ENCODE assay signal across 31 mouse cellular contexts in genomic region chr16:50311588-50311987, GRCm38 (mm10).
DNase-seq lines count a peak whose midpoint lies in the region; ATAC-seq and TF ChIP-seq lines count a peak whose summit lies in the region.
"Had no signal": no experiment of that assay in that cellular context is flagged by ENCODE, and none has a peak within 500 bp of the region (broad histone marks: within the 10 kb centered on the region; RNA-seq: fewer than 3 reads in every experiment).

No protein-coding gene starts in this region.

- ATAC-seq in midbrain, embryonic 11.5 days (ENCODE audit: low FRiP score) = no peak
- ATAC-seq in forebrain, embryonic 13.5 days = no peak
- no peak for ATAC-seq in CD4-positive, CD25-positive, alpha-beta regulatory T cell, adult 4 months
- ATAC-seq: forebrain, embryonic 14.5 days; forebrain, postnatal 0 days; hindbrain, embryonic 16.5 days; intestine, embryonic 15.5 days had no signal

- H3K9me3 ChIP-seq in midbrain, embryonic 11.5 days (ENCODE audit: control insufficient read depth, low read length) = no peaks in the 10 kb centered on the region
- H3K9me3 ChIP-seq in heart, embryonic 10.5 days = no peaks in the 10 kb centered on the region
- no peaks in the 10 kb centered on the region for H3K9me3 ChIP-seq in forebrain, embryonic 13.5 days (replicated peaks)
- H3K9me3 ChIP-seq: embryonic facial prominence, embryonic 10.5 days; embryonic facial prominence, embryonic 13.5 days; forebrain, embryonic 10.5 days; heart, embryonic 12.5 days; heart, embryonic 15.5 days; hindbrain, embryonic 10.5 days; hindbrain, embryonic 13.5 days; intestine, embryonic 15.5 days had no signal

- TF ChIP-seq POLR2A in kidney, adult 2 months (IDR thresholded peaks at IDR 0.05; ENCODE audit: low read depth, low read length) = no peak

- no peaks in the 10 kb centered on the region for H3K36me3 ChIP-seq in kidney, adult 2 months (ENCODE audit: control insufficient read depth, insufficient read depth, low read length)
- no peaks in the 10 kb centered on the region for H3K36me3 ChIP-seq in midbrain, embryonic 11.5 days (ENCODE audit: control insufficient read depth, insufficient read depth, low read length)
- no peaks in the 10 kb centered on the region for H3K36me3 ChIP-seq in heart, embryonic 10.5 days
- H3K36me3 ChIP-seq in forebrain, embryonic 13.5 days (ENCODE audit: poor library complexity, severe bottlenecking) = no peaks in the 10 kb centered on the region
- H3K36me3 ChIP-seq: embryonic facial prominence, embryonic 10.5 days; embryonic facial prominence, embryonic 13.5 days; forebrain, embryonic 10.5 days; heart, embryonic 12.5 days; heart, embryonic 15.5 days; hindbrain, embryonic 10.5 days; hindbrain, embryonic 13.5 days; intestine, embryonic 15.5 days had no signal

- 67% methylated on average over 4 of the region's 4 CpGs for WGBS in kidney, adult 2 months
- 87% methylated on average over 4 of the region's 4 CpGs for WGBS in midbrain, embryonic 11.5 days
- 83% methylated on average over 4 of the region's 4 CpGs for WGBS in heart, embryonic 10.5 days
- 97% methylated on average over 4 of the region's 4 CpGs for WGBS in forebrain, embryonic 13.5 days

- no peak for TF ChIP-seq CTCF in kidney, adult 2 months (conservative IDR thresholded peaks at IDR 0.05; ENCODE audit: insufficient read depth, insufficient read length, low read depth, low read length)

- no peak overlapping the region for H3K4me2 ChIP-seq in midbrain, embryonic 11.5 days
- no peak overlapping the region for H3K4me2 ChIP-seq in forebrain, embryonic 13.5 days
- H3K4me2 ChIP-seq: embryonic facial prominence, embryonic 13.5 days; heart, embryonic 12.5 days; heart, embryonic 15.5 days; hindbrain, embryonic 13.5 days; intestine, embryonic 15.5 days had no signal

- H3K4me1 ChIP-seq in kidney, adult 2 months (ENCODE audit: control insufficient read depth, insufficient read depth, low read length) = peaks cover 23% of the 10 kb centered on the region
- no peaks in the 10 kb centered on the region for H3K4me1 ChIP-seq in midbrain, embryonic 11.5 days (ENCODE audit: control insufficient read depth, insufficient read depth, low read length)
- H3K4me1 ChIP-seq in heart, embryonic 10.5 days = peaks cover 12% of the 10 kb centered on the region
- H3K4me1 ChIP-seq in forebrain, embryonic 13.5 days = peaks cover 22% of the 10 kb centered on the region
- H3K4me1 ChIP-seq: embryonic facial prominence, embryonic 10.5 days; forebrain, embryonic 10.5 days; hindbrain, embryonic 10.5 days had no signal

- peak; percentile 44 for DNase-seq in kidney, adult 9 months
- no peak for DNase-seq in kidney, adult 2 months
- peak; percentile 34 for DNase-seq in Muller cell, postnatal 12 days (ENCODE audit: inconsistent ontology term)
- peak; percentile 33 for DNase-seq in R1 (ENCODE audit: low read depth, low spot score)
- no peak for DNase-seq in midbrain, embryonic 11.5 days (ENCODE audit: low spot score, missing footprints)
- DNase-seq in heart, embryonic 10.5 days (ENCODE audit: low spot score) = no peak
- DNase-seq: adrenal gland, postnatal 14 days; cerebellum, adult 11 months; cerebellum, adult 2 months; cerebellum, postnatal 10 days; cerebellum, postnatal 36 days; embryo, embryonic 11 days; forebrain, postnatal 0 days; gastrocnemius, adult 2 months; gastrocnemius, postnatal 14 days; heart, adult 11 months; heart, postnatal 10 days; heart, postnatal 36 days; kidney, adult 11 months had no signal

- no peaks in the 10 kb centered on the region for H3K27me3 ChIP-seq in kidney, adult 2 months (replicated peaks; ENCODE audit: control insufficient read depth, insufficient read depth, low read length)
- H3K27me3 ChIP-seq in midbrain, embryonic 11.5 days (ENCODE audit: control insufficient read depth, insufficient read depth, low read length) = no peaks in the 10 kb centered on the region
- H3K27me3 ChIP-seq in heart, embryonic 10.5 days (ENCODE audit: insufficient read depth, poor library complexity, severe bottlenecking) = no peaks in the 10 kb centered on the region
- H3K27me3 ChIP-seq in forebrain, embryonic 13.5 days = no peaks in the 10 kb centered on the region
- H3K27me3 ChIP-seq: embryonic facial prominence, embryonic 13.5 days; heart, embryonic 12.5 days; heart, embryonic 15.5 days; hindbrain, embryonic 13.5 days; intestine, embryonic 15.5 days had no signal

- no peak overlapping the region for H3K27ac ChIP-seq in kidney, adult 2 months (ENCODE audit: insufficient read depth, low read depth, low read length)
- no peak overlapping the region for H3K27ac ChIP-seq in midbrain, embryonic 11.5 days (ENCODE audit: low read depth, low read length)
- H3K27ac ChIP-seq in heart, embryonic 10.5 days = no peak overlapping the region
- H3K27ac ChIP-seq in forebrain, embryonic 13.5 days = no peak overlapping the region
- H3K27ac ChIP-seq: embryonic facial prominence, embryonic 10.5 days; embryonic facial prominence, embryonic 13.5 days; forebrain, embryonic 10.5 days; gastrocnemius, adult 2 months; heart, embryonic 15.5 days; hindbrain, embryonic 10.5 days; hindbrain, embryonic 13.5 days; intestine, embryonic 15.5 days had no signal

- no peak overlapping the region for H3K4me3 ChIP-seq in kidney, adult 2 months (ENCODE audit: insufficient read depth, low read depth, low read length)
- no peak overlapping the region for H3K4me3 ChIP-seq in midbrain, embryonic 11.5 days (ENCODE audit: low read depth, low read length)
- H3K4me3 ChIP-seq in heart, embryonic 10.5 days = no peak overlapping the region
- H3K4me3 ChIP-seq in forebrain, embryonic 13.5 days = no peak overlapping the region
- H3K4me3 ChIP-seq: embryonic facial prominence, embryonic 10.5 days; embryonic facial prominence, embryonic 13.5 days; forebrain, embryonic 10.5 days; gastrocnemius, adult 2 months; heart, embryonic 12.5 days; heart, embryonic 15.5 days; hindbrain, embryonic 10.5 days; hindbrain, embryonic 13.5 days; intestine, embryonic 15.5 days had no signal

- H3K9ac ChIP-seq in midbrain, embryonic 11.5 days (ENCODE audit: low read length) = no peak overlapping the region
- no peak overlapping the region for H3K9ac ChIP-seq in forebrain, embryonic 13.5 days
- H3K9ac ChIP-seq: embryonic facial prominence, embryonic 13.5 days; forebrain, postnatal 0 days; heart, embryonic 12.5 days; heart, embryonic 15.5 days; hindbrain, embryonic 13.5 days; intestine, embryonic 15.5 days had no signal

Comparison
In these comparisons a context has a peak if more than half of its experiments do, and no peak if none do; other contexts are left out.
1. DNase-seq: peak in kidney, adult 9 months (single experiment), Muller cell, postnatal 12 days (single experiment) and R1 (single experiment); none in kidney, adult 2 months (single experiment), midbrain, embryonic 11.5 days (single experiment) and heart, embryonic 10.5 days (single experiment).